Mouse (Mus musculus) stomach, embryonic 15.5 days (tissue): ENCODE measurements around the gene Akap2. TPM values are rescaled to one million over a fixed set of nuclear protein-coding genes. Genes with fewer than 3 reads are reported as not detected.

Source experiments
- ATAC-seq: fragments of 200-750 bp; cut with Nextera tagmentation; 2 replicates; pipeline ENCODE4 v1.8.0; 2017; ENCODE audit warnings: low read depth, moderate number of reproducible peaks, moderate TSS enrichment; ENCODE audit not compliant: insufficient read depth, low FRiP score
- H3K27ac ChIP-seq: fragments of 300-500 bp; sonication (generic); 2 replicates; pipeline ENCODE4 v1.5.1; 2015; ENCODE audit warnings: mild to moderate bottlenecking, inconsistent platforms
- H3K27me3 ChIP-seq: fragments of 300-500 bp; sonication (generic); replicated peaks from 2 replicates; pipeline ENCODE4 v1.6.1; 2015; ENCODE audit warnings: inconsistent platforms
- H3K36me3 ChIP-seq: fragments of 300-500 bp; sonication (generic); 2 replicates; pipeline ENCODE4 v1.6.1; 2015; ENCODE audit warnings: inconsistent platforms
- H3K4me1 ChIP-seq: fragments of 300-500 bp; sonication (generic); 2 replicates; pipeline ENCODE4 v1.6.1; 2015; ENCODE audit warnings: inconsistent platforms
- H3K4me2 ChIP-seq: fragments of 300-500 bp; sonication (generic); 2 replicates; pipeline ENCODE4 v1.6.1; 2015; ENCODE audit warnings: mild to moderate bottlenecking, inconsistent platforms
- H3K4me3 ChIP-seq: fragments of 300-500 bp; sonication (generic); replicated peaks from 2 replicates; pipeline ENCODE4 v1.5.1; 2015; ENCODE audit warnings: inconsistent platforms
- H3K9ac ChIP-seq: fragments of 300-500 bp; sonication (generic); 2 replicates; pipeline ENCODE4 v1.6.1; 2015; ENCODE audit warnings: inconsistent platforms
- H3K9me3 ChIP-seq: fragments of 300-500 bp; sonication (generic); 2 replicates; pipeline ENCODE4 v1.6.1; 2016; ENCODE audit warnings: inconsistent platforms
- WGBS: fragments of 180-500 bp; shearing (Covaris S2); methylation state at CpG from one replicate; pipeline ENCODE4 v1.1.7; 2015; 5-methylcytosine and 5-hydroxymethylcytosine counted together
- polyA plus RNA-seq: library from polyadenylated mRNA; unstranded; fragments of >200 nt; fragmentation: Nextera tagmentation; extraction: Ambion mirVana; gene quantifications from 2 replicates; pipeline ENCODE4 v1.2.1, GENCODE M21; 2015

Gene Akap2
- polyA plus RNA-seq, 1 experiment from 2014 or later = 21.2 TPM

GRCm38 (mm10) chr4:57846381-57846990 is 129.0 kb downstream of the Akap2 start:
- Histone ChIP-seq H3K4me1 (peaks cover 18% of the 10 kb centered on the region), H3K9ac (no peak overlapping the region), H3K27ac (peak overlapping the region; percentile 89), H3K4me3 (peak overlapping the region; percentile 39), H3K9me3 (no peaks in the 10 kb centered on the region), H3K36me3 (no peaks in the 10 kb centered on the region), H3K4me2 (peak overlapping the region; percentile 44), H3K27me3 (no peaks in the 10 kb centered on the region)
- 22% methylated on average over 12 of the region's 12 CpGs for WGBS
- ATAC-seq = peak; percentile 1; the same call in 1 of the 2 replicates

- Histone ChIP-seq H3K9ac (no peak overlapping the region), H3K27me3 (no peaks in the 10 kb centered on the region), H3K4me1 (peaks cover 22% of the 10 kb centered on the region), H3K9me3 (no peaks in the 10 kb centered on the region), H3K36me3 (no peaks in the 10 kb centered on the region), H3K4me2 (peak overlapping the region; percentile 44), H3K4me3 (peak overlapping the region; percentile 39), H3K27ac (peak overlapping the region; percentile 89)
- peak; percentile 66 for ATAC-seq
- WGBS = 14% methylated on average over 8 of the region's 8 CpGs
These were observed 129.6 kb downstream of the Akap2 start for GRCm38 (mm10) chr4:57846991-57847422.

- Histone ChIP-seq H3K4me1 (peaks cover 26% of the 10 kb centered on the region), H3K9me3 (no peaks in the 10 kb centered on the region), H3K27ac (peak overlapping the region; percentile 89), H3K36me3 (no peaks in the 10 kb centered on the region), H3K9ac (no peak overlapping the region), H3K4me3 (peak overlapping the region; percentile 39), H3K27me3 (no peaks in the 10 kb centered on the region), H3K4me2 (peak overlapping the region; percentile 44)
- ATAC-seq = no peak
- 75% methylated on average over 3 of the region's 3 CpGs for WGBS
These were observed 130.2 kb downstream of the Akap2 start for GRCm38 (mm10) chr4:57847676-57848075.

- Histone ChIP-seq H3K4me2 (no peak overlapping the region), H3K4me1 (peaks cover 26% of the 10 kb centered on the region), H3K9ac (no peak overlapping the region), H3K36me3 (0 out of 2 replicates have a peak, but pooled peaks cover under 1% of the 10 kb centered on the region), H3K27me3 (no peaks in the 10 kb centered on the region), H3K4me3 (no peak overlapping the region), H3K27ac (no peak overlapping the region), H3K9me3 (no peaks in the 10 kb centered on the region)
- ATAC-seq = no peak
- 72% methylated on average over 6 of the region's 6 CpGs for WGBS
These were observed 132.0 kb downstream of the Akap2 start for GRCm38 (mm10) chr4:57849465-57849864.

- 86% methylated on average over 1 of the region's 1 CpGs for WGBS
- Histone ChIP-seq H3K36me3 (peaks cover 23% of the 10 kb centered on the region), H3K4me1 (peaks cover 26% of the 10 kb centered on the region), H3K9me3 (no peaks in the 10 kb centered on the region), H3K4me3 (no peak overlapping the region), H3K27ac (no peak overlapping the region), H3K4me2 (no peak overlapping the region), H3K27me3 (no peaks in the 10 kb centered on the region), H3K9ac (no peak overlapping the region)
- no peak for ATAC-seq
These were observed 134.3 kb downstream of the Akap2 start for GRCm38 (mm10) chr4:57851731-57852130.

- H3K4me1 ChIP-seq = peaks cover 19% of the 10 kb centered on the region
- H3K4me3 ChIP-seq = no peak overlapping the region
- no peaks in the 10 kb centered on the region for H3K27me3 ChIP-seq
- 37% methylated on average over 9 of the region's 9 CpGs for WGBS
- H3K9ac ChIP-seq = no peak overlapping the region
- no peak overlapping the region for H3K4me2 ChIP-seq
- ATAC-seq = no peak
- H3K36me3 ChIP-seq = peaks cover 29% of the 10 kb centered on the region
- H3K27ac ChIP-seq = no peak overlapping the region
- no peaks in the 10 kb centered on the region for H3K9me3 ChIP-seq
These were observed 135.1 kb downstream of the Akap2 start for GRCm38 (mm10) chr4:57852461-57853040.

GRCm38 (mm10) chr4:57854181-57854580 is 136.7 kb downstream of the Akap2 start:
- H3K4me3 ChIP-seq = no peak overlapping the region
- no peak overlapping the region for H3K27ac ChIP-seq
- H3K4me2 ChIP-seq = no peak overlapping the region
- no peaks in the 10 kb centered on the region for H3K27me3 ChIP-seq
- no peaks in the 10 kb centered on the region for H3K9me3 ChIP-seq
- ATAC-seq = no peak
- H3K9ac ChIP-seq = no peak overlapping the region
- H3K36me3 ChIP-seq = peaks cover 30% of the 10 kb centered on the region
- H3K4me1 ChIP-seq = peaks cover 12% of the 10 kb centered on the region
- WGBS = 82% methylated on average over 6 of the region's 6 CpGs

GRCm38 (mm10) chr4:57855281-57855941 is 138.0 kb downstream of the Akap2 start:
- Histone ChIP-seq H3K4me1 (peaks cover 12% of the 10 kb centered on the region), H3K9ac (no peak overlapping the region), H3K4me2 (no peak overlapping the region), H3K36me3 (peaks cover 30% of the 10 kb centered on the region), H3K9me3 (no peaks in the 10 kb centered on the region), H3K27ac (no peak overlapping the region), H3K4me3 (no peak overlapping the region), H3K27me3 (no peaks in the 10 kb centered on the region)
- 70% methylated on average over 18 of the region's 18 CpGs for WGBS
- ATAC-seq = no peak

- WGBS = 92% methylated on average over 10 of the region's 10 CpGs
- no peak overlapping the region for H3K4me2 ChIP-seq
- no peak overlapping the region for H3K9ac ChIP-seq
- H3K27ac ChIP-seq = no peak overlapping the region
- no peaks in the 10 kb centered on the region for H3K27me3 ChIP-seq
- peaks cover 6% of the 10 kb centered on the region; the same call in 1 of the 2 replicates for H3K4me1 ChIP-seq
- H3K4me3 ChIP-seq = no peak overlapping the region
- H3K36me3 ChIP-seq = peaks cover 30% of the 10 kb centered on the region
- H3K9me3 ChIP-seq = no peaks in the 10 kb centered on the region
- ATAC-seq = no peak
These were observed 139.2 kb downstream of the Akap2 start for GRCm38 (mm10) chr4:57856673-57857072.

- Histone ChIP-seq H3K36me3 (peaks cover 22% of the 10 kb centered on the region), H3K27ac (no peak overlapping the region), H3K27me3 (no peaks in the 10 kb centered on the region), H3K9me3 (no peaks in the 10 kb centered on the region), H3K4me3 (no peak overlapping the region), H3K9ac (no peak overlapping the region), H3K4me2 (no peak overlapping the region), H3K4me1 (no peaks in the 10 kb centered on the region; the same call in 1 of the 2 replicates)
- no peak for ATAC-seq
- 65% methylated on average over 6 of the region's 6 CpGs for WGBS
These were observed 142.8 kb downstream of the Akap2 start for GRCm38 (mm10) chr4:57860204-57860611.

GRCm38 (mm10) chr4:57861166-57861565 is 143.7 kb downstream of the Akap2 start:
- H3K9ac ChIP-seq = no peak overlapping the region
- H3K4me3 ChIP-seq = no peak overlapping the region
- H3K4me2 ChIP-seq = no peak overlapping the region
- 68% methylated on average over 6 of the region's 6 CpGs for WGBS
- ATAC-seq = no peak
- H3K27ac ChIP-seq = no peak overlapping the region
- H3K4me1 ChIP-seq = no peaks in the 10 kb centered on the region; the same call in 1 of the 2 replicates
- H3K27me3 ChIP-seq = no peaks in the 10 kb centered on the region
- H3K9me3 ChIP-seq = no peaks in the 10 kb centered on the region
- peaks cover 13% of the 10 kb centered on the region for H3K36me3 ChIP-seq

- 51% methylated on average over 8 of the region's 8 CpGs for WGBS
These were observed 144.4 kb downstream of the Akap2 start for GRCm38 (mm10) chr4:57861856-57862255.

More at GRCm38 (mm10) chr4:57861856-57862255, 144.4 kb downstream of the Akap2 start:
- H3K27ac ChIP-seq = peak overlapping the region; percentile 17; the same call in 1 of the 2 replicates
- H3K4me3 ChIP-seq = no peak overlapping the region
- no peak overlapping the region for H3K4me2 ChIP-seq
- no peaks in the 10 kb centered on the region; the same call in 1 of the 2 replicates for H3K4me1 ChIP-seq
- no peaks in the 10 kb centered on the region for H3K9me3 ChIP-seq
- ATAC-seq = no peak
- no peaks in the 10 kb centered on the region for H3K27me3 ChIP-seq
- no peak overlapping the region for H3K9ac ChIP-seq
- H3K36me3 ChIP-seq = peaks cover 6% of the 10 kb centered on the region
